Mouse (Mus musculus) brain, embryonic 18.5 days (tissue): ENCODE data around the gene Adgrl3.
A peak's percentile ranks its signal among the peaks of the same experiment; 100 is the strongest.

Experiments
- DNase-seq: peaks from one replicate; pipeline ENCODE4 v3.0.0-alpha.2; 2012; ENCODE audit warnings: low read depth, low spot score

Adgrl3 gene

DNA sequence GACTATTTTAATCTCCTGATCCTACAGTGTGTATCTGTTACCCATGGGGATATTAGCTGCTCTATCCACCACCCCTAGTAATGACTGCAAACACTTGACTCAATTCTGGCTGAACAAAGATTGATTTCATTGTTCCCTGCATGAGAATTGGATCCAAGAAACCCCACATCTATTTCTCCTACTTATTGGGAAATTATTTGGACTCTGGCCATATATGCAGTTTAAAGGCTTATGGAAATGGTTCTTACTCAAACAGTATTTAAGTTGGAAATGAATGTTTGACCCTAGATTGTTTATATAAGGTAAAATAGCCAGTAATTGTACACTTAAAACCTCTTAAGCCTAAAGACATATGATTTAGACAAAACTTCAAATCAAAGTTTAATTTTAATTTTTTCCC lies 207.3 kb downstream of the Adgrl3 start:
- no peak for DNase-seq

DNA sequence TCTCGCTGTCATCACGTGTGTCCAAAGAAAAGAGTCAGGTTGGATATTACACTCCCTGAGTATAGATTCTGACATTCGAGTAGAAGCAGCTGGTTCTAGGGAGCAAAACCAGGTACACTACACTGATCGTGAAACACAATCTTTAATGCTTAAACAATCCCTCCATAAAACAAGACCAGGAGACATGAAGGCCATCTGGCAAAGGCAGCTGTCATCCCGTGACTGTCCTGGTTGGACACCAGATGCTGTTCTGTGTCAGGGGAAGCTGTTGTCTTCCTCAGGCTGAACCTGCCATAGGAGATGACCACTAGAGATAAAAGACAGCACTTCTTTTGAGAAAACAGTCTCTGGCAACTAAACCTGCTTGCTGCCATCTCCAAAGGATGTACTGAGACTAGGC lies 228.8 kb downstream of the Adgrl3 start:
- no peak for DNase-seq

DNA sequence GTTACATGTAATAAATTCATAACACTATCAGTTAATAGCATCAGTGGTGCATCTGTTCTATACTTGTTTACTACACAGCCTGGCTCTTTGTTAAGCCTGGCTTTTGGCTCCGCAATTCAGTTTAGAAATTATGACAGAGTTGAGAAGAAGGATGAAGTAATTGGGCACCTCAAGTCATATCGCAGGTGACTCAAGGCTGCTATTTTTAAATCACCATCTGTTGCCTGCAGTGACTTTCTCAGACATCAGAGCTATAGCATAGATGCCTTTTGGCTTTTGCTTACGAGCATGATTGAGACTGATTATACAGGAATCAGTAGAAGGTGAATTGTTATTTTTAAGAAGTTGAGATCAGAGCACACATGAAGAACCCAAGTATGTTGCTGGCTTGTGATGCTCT lies 236.2 kb downstream of the Adgrl3 start:
- DNase-seq, result no peak

DNA sequence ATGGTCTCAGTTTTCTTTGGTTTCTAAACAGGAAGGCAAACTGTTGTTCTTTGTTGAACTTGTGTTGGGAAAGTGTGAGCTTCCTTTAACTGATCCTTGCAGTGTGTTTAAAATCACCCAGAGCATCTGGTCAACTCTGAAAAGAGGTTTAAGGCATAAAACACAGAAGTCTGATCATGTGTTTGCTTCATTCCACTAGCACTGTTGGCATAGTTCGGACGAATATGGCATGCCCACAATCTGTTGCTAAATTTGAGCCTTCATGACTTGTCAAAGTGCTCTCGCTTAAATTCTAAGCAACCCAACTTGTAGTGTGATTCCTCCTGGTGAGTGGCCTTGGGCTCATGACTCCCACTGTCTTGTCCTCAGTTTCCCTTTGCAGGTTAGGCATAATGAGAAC lies 249.8 kb downstream of the Adgrl3 start:
- no peak for DNase-seq

DNA sequence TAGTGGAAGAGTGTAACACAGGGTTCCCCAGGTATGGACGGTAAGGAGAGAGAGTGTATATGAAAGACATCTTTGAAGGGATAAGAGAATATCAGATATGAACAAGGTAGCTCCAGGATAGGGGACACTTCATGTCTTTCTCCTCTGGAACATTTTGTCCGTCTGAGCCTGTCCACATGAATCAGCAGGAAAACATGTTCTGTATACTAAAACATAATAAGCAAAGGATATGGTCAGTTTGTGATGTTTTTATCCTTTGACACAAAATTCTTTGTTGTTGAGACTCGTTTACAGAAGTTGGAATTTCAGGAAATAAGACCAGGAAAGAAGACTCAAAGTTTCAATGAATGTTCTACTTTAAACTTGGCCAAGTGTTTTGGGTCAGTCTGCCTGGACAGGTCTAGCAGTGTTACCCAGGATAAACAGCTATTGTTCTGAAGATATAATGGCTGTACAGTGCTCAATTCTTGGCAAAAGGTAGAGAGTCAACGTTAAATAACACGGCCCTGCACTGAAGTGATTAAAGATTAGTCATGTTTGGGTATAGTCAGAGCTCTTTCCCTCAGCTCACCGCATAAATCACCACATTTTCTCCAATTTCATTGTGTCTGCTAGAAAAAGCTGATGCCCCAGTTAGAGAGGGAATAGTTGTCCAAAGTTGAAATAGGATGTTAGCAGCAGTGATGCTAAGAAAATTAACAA lies 255.6 kb downstream of the Adgrl3 start:
- no peak for DNase-seq

DNA sequence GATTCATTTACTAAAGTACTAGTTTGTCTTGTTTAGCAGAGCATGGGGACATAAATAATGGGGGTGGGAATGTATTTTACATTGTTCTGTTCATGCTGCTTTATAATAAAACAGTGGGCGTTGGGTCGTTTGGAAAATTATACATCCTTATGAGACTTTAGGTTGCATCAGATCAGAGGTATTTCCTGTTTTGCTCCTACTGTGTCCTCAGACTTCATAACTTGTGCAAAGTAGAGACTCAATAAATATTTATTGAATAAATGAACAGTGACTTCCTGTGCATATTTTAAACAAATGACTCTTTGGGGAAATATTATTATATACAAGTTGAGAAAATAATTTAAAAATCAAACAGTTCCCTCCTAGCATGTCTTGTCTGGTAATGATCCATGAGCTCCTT lies 259.3 kb downstream of the Adgrl3 start:
- no peak for DNase-seq

DNA sequence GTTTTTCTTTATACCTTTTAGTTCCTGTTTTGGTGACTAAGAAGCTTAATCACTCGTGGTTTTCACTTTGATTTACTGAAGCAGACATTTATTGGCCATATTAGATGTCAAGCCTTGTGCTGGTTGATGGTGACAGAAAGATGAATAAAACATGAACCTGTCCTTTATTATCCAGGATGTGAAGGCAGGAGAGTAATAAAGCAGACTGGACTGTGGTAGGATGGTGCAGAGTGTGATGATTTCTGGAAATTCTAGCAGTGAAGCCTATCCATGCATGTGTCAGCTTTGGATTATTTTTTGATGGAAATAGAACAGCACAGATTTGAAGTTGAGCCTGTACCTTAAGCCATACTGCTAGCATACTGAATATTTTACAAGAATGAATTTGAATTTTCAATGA lies 265.7 kb downstream of the Adgrl3 start:
- DNase-seq, result no peak

DNA sequence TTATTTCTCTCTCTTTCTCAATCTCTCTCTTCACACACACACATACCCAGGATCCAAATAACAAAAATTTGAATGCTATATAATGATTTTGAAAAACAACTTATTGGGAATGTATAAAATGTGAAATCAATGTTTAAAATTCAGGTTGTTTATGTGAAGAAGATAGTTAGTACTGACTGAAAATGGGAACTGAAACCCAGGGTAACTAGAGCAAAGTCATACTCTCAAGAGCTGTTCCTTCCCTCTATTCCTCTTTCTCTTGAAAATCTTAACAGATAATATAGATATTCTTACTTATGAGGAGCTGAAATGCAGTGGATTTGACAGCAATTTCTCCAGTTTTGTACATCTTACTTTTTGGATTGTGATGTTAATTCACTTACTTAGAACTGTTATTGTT lies 281.9 kb downstream of the Adgrl3 start:
- DNase-seq, result no peak

DNA sequence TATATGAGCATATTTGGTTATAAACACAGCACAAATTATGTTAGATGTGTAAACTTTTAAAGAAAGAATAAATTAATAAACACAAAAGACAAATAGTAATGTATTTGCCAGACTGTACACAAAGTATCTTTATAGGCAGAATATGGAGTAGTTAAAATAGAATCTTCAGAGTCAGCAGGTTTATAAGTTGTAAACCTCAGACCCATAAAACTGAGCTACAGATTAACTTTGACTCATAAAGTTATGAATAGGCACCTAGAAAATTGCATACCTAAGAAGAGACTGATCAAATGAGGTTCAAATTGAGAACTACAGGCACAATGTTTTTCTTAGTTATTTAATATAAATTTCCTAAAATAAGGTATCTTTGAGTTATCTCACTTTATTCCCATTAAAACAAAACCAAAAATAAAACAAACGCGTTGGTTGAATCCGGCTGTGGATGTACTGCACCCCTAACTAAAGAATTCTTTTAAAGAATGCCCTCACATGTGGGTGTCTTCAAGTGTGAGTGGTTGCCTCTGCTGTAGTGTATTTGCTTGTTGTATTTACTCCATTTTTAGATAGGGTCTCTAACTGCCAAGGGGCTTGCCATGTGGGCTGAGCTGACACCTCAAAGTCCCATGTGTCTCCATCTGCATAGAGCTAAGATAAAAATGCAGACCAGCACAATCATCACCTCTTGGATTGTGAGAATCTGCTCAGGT lies 297.6 kb downstream of the Adgrl3 start:
- no peak for DNase-seq

DNA sequence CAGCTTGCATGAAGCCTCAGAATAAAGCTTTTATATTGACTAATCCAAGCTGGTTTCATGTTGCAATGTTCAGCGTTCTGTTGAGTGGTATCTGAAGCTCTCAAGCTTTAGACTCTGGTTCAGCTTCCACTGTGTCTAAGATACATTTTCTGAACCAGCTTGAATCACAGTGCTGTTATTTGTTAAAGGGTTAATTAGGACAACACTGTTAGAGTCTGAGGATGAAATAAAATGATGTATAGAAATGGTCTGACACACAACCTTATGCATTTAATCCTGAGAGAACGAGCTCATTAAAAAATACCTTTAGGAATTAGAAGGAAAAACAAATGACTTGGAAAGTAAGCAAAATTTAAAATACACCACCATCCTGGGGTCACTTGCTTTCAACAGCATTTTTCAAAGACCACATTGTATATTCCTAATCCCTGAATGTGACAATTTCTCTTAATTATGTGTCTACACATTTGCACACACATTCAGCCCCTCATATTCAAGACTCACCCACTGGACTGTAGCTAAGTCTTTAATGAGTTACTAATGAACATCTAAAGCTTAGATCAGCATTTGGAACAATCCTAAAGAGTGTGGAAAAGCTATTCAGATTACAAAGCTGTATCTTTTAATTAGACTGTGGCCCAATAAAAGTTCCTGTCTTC lies 301.5 kb downstream of the Adgrl3 start:
- DNase-seq, result no peak

DNA sequence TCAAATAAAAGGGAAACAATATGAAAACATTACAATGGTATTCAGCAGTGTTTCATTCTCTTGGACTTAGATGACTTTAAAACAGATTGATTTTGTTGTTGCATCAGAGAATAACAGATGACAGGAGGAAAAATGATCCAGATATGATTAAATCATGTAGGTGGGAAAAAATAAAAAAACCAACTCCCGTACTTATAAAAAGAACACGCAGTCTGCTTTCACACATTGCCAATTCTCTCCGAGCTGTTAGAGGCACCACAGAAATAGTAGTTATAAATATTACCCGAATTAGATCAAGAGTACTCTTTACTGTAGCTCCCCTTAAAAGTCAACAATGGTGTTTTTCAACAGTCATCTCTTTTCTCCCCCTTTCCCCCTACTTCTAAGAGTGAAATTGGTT lies 302.1 kb downstream of the Adgrl3 start:
- DNase-seq, result peak; percentile 45

DNA sequence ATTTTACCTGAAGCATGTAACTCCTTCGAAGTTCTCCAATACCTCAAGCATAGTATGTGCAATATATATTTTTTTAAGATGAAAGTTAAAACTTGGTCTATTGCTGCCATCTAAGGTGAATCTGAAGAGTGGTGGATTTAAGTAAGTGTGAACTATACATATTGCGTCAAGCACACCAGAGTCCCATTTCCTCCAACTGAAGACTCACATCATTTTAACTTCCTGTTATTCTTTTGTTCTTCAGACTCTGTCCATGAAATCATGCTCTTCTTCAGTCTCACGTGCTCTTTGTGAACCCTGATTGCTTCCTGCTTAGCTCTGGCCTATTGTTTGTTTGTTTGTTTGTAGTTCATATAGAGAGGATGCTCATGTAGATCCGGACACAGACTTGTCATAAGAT lies 307.0 kb downstream of the Adgrl3 start:
- DNase-seq, result no peak

DNA sequence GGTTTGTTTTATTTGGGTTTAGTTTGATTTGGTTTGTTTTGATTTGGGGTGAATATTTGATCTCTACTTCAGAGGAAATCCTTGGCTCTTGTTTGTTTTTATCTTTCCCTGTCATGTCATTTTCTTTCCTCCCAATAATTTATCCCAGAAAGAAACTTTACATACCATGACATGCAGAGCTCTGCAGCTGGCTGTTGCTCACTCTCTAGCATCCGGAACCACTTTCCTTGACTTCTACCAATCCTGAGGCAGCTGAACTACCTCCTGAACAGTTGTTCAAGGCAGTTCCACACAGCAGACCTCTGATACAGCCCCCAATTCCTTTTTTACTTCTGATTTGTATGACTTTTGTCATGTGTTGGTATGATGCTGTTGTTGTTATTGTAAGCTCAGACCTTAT lies 307.5 kb downstream of the Adgrl3 start:
- no peak for DNase-seq

DNA sequence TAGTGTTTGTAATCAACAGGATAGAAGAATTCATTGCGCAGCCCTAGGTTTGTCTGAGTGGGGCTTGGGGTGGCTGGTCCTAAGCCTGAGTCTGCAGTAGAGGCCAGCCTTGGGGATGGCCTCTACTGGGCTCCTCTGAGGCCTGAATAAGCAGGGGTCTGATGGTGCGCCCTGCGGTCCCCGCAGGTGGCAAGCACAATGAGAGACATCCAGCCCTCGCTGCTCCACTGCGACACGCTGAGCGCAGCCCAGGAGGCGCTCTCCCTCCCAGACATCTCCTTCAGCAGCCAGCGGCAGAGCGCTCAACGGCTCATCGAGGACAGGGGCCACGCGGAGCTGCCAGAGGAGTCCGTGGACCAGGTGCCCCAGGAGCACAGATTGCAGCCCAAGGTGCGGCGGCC lies 309.6 kb downstream of the Adgrl3 start:
- DNase-seq, result no peak

DNA sequence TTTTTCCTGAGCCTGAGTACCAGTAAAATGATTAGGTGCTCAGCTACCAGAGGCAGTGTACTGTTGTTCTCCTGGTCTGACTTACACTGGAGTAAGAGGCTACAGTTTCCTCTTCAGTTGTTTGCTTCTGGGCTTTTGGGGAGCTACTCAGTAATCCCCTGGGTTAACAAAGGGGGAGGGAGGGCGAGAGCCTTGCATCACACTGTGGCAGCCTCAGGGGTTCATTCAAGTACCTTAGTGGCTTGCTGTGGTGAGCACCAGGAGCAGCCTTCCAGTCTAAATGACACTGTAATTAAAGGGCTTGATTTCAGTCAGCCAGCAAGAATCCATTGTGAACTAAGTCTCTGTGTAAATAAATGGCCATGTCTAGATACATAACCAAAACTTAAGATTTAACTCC lies 324.4 kb downstream of the Adgrl3 start:
- DNase-seq, result no peak

DNA sequence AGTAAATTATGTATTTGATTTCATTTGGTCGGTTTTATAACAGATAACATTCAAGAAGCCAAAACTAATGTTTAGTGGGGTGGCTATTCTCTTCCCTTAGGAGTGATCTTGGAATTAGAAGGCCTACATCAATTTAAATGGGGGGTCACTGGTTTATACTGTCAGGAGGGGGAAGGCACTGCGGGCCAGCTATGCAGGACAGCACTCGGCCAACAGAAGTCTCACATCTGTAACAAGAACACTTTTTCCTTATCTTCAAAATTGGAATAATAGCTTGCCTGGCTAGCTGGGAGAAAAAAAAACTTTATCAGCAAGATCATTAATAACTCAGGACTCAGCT lies 325.1 kb downstream of the Adgrl3 start:
- DNase-seq, result no peak

DNA sequence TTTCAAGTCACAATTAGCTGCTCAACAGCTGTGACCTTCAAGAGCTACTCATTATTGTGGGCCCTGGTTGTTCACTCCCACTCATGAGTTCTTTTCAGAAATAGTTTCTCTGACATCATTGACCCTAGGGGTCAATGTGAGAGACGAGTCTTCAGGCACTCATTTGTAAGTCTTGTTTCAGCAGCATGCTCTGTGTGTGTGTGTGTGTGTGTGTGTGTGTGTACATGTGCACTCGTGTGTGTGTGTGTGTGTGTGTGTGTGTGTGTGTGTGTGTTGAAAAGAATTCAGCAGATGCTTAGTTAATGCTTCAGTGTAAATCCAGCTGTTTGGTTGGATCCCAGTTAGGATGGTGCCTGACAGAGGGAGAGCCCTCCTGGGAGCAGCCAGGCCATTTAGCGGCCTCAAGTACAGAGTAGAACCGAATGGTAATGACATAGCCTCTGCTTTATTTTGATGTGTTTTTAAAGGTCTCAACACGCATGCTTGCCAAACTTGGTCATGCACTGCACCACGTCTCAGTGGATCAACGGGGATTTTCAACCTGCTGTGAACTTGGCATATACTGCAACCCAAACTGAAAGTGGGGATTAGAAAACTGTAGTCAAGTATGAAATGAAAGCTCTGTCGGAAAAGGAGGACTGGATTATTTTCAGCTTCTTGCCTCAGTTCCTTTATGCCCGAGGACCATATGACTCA lies 325.6 kb downstream of the Adgrl3 start:
- DNase-seq, result no peak

DNA sequence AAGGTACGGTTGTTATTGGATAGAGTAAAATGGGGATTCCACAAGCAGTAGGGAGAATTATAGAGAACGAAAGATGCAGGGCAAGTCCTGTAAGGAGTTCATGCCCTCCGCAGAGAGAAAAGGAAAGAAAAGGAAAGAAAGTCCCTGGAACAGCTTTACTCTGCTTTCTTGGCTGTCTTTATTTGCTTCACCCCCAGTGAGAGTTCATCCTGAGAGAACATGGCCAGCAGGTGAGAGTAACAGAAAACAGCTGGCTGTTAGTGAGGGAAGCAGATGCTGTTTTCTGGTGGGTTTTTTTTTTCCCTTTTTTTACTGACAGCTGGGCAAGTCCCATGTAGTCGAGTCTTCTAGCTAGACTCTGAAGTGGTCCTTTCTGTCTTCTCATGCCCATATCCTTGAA lies 327.6 kb downstream of the Adgrl3 start:
- DNase-seq, result no peak

DNA sequence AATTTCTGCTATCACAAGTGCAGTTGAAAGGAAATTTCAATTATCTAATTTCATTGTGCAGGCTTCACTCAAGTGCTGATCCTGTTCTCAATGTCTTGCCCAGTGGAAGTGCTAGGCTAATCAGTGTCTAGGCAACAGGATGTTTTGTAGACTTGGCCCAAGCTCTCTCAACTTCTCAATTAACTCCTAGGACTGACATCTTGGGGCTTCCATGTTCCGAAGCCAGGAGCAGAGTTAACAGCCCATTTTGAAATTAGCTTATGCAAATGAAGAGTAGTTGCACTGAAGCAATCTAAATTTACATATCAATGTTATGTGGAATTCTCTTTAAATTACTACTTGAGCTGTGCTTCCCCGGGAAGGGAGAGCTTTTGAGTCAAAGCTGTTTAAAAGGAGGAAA lies 339.6 kb downstream of the Adgrl3 start:
- DNase-seq, result peak; percentile 52

DNA sequence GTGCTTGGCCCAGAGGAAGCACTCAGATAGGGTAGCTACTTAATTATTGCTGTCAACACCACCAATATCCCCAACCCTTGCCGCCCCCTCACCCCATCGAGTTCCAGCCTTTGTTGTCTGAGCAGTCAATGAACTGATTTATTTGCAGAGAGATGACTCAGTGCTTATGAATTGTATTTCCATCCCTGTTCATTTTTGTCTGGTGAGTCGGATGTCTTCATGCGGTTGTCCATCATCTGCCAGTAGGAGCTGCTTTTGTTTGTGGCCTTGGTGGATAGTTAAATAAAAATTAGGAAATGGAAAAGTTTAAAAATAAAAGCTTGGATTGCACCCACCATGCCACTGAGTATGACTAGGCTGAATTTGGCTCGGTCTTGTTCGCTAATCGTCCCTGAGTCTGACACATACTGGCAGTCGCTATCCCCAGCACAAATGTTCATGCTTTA lies 344.3 kb downstream of the Adgrl3 start:
- DNase-seq, result no peak

DNA sequence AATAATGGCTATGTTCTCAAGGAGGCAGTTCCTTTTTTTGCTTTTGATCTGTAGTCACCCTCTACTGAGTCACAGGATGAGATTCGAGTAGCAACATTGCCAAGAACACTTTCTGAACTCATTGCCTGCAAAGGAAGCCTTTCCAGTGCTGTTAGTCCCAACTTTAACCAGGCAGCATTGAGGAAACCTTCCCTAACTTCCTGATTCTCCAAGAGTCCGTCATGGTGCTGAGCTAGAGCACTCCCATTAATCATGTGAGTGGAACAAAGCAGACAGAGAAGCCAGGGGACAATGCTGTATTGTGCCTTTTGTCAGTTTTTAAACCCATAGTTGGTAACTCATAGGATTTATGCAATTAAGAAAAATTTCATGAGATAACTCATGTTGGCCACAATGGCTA lies 345.3 kb downstream of the Adgrl3 start:
- no peak for DNase-seq

DNA sequence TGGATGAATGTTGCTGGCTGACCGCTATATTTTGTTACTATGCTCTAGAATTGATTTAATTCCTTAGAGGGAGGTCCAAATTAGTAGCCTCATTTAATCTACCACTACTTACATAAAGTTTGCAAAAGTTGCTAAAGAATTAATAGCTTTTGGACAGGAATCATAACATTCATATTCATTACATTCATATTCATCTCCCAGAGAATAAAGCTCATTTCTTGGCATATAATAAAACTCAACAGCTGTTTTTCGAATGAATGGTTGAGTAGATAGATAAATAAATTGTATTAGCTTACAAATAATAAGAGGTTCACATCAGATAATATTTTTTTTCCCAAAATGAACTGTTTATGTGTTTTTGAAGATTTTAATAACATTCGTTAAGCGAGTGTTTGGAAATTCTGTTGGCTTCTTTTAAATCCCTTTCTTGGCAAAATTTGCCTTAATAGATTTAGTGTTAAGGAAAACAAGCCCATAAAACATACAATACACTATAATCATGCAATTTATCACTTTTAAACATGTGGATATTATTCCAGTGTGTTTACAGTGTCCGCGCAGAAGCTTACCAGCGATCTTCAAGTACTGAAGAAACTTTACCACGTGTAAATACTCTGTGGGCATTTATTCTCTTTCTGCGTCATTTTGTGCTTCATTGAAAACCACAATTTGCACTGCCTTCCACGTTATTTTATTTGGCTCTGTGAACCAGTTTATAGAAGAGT lies 350.4 kb downstream of the Adgrl3 start:
- no peak for DNase-seq
